Mouse (Mus musculus) megakaryocyte-erythroid progenitor cell, adult 5 weeks (primary cell): ENCODE measurements around the gene Pnp. TPM values are rescaled to one million over a fixed set of nuclear protein-coding genes. Genes with fewer than 3 reads are reported as not detected.

Source experiments
- polyA plus RNA-seq: library from polyadenylated mRNA; stranded (reverse); fragments of >175 nt; gene quantifications from 2 replicates; pipeline ENCODE4 v1.2.3, GENCODE M21; 2012

Gene Pnp
- polyA plus RNA-seq, result 4.1 and 6.2 TPM in 2 replicates

GRCm38 (mm10) chr14:50930754-50931492 lies at the start of gene Pnp, which contains the start of gene Pip4p1:
Pnp (plus strand) TSS chr14:50931082.
Pip4p1 (minus strand) TSS chr14:50930856.

GRCm38 (mm10) chr14:50897374-50897765 lies 33.5 kb upstream of the Pnp start, which contains the start of gene Klhl33:
Klhl33 (minus strand) TSS chr14:50897507.

GRCm38 (mm10) chr14:50924281-50925064 lies 6.4 kb upstream of the Pnp start, which contains the start of the genes Osgep and Apex1:
Osgep (minus strand) TSS chr14:50924893.
Apex1 (plus strand) TSS chr14:50924968.

GRCm38 (mm10) chr14:50943932-50944667 lies 13.2 kb downstream of the Pnp start, which contains the start of gene Gm49342:
Gm49342 (plus strand) TSS chr14:50944517.

GRCm38 (mm10) chr14:50955942-50956508 lies 25.1 kb downstream of the Pnp start, which contains the start of gene Pnp2:
Pnp2 (plus strand) TSS chr14:50955992.

GRCm38 (mm10) chr14:51007152-51007801 lies 76.4 kb downstream of the Pnp start, which contains the start of gene Rnase10:
Rnase10 (plus strand) TSS chr14:51007751.

Other genes with a start within 250 kb of the Pnp start
- gene Olfr747, start 237.9 kb upstream of the Pnp start, polyA plus RNA-seq, result not detected in 2 replicates
- gene Olfr748, start 223.7 kb upstream of the Pnp start, polyA plus RNA-seq, result not detected in 2 replicates
- gene Olfr749, start 186.0 kb upstream of the Pnp start, polyA plus RNA-seq, result not detected in 2 replicates
- gene Ttc5, start 145.6 kb upstream of the Pnp start, polyA plus RNA-seq, result 16.2 and 18.6 TPM in 2 replicates
- gene Ccnb1ip1, start 123.3 kb upstream of the Pnp start, polyA plus RNA-seq, result not detected in 2 replicates
- gene Parp2, start 123.2 kb upstream of the Pnp start, polyA plus RNA-seq, result 5.3 and 6.5 TPM in 2 replicates
- 4.2 and 6.3 TPM in 2 replicates for gene Tep1, start 60.5 kb upstream of the Pnp start, polyA plus RNA-seq
- 0.05 and 0.17 TPM in 2 replicates for gene Klhl33, start 33.6 kb upstream of the Pnp start, polyA plus RNA-seq
- gene Osgep, start 6.2 kb upstream of the Pnp start, polyA plus RNA-seq, result 62.9 and 65.3 TPM in 2 replicates
- gene Apex1, start 6.1 kb upstream of the Pnp start, polyA plus RNA-seq, result 152 and 183 TPM in 2 replicates
- gene Pip4p1, start 226 bp upstream of the Pnp start, polyA plus RNA-seq, result 97.7 and 140 TPM in 2 replicates
- gene Gm49342, start 13.4 kb downstream of the Pnp start, polyA plus RNA-seq, result 3.0 and 6.9 TPM in 2 replicates
- 0.09 and 0.71 TPM in 2 replicates for gene Pnp2, start 24.9 kb downstream of the Pnp start, polyA plus RNA-seq
- gene Rnase10, start 76.7 kb downstream of the Pnp start, polyA plus RNA-seq, result 0.11 TPM in 1 of 2 replicates, not detected in the other
- not detected in 2 replicates for gene Rnase9, start 110.8 kb downstream of the Pnp start, polyA plus RNA-seq
- not detected in 2 replicates for gene Rnase11, start 119.1 kb downstream of the Pnp start, polyA plus RNA-seq
- 0.18 TPM in 1 of 2 replicates, not detected in the other for gene Rnase12, start 126.6 kb downstream of the Pnp start, polyA plus RNA-seq
- gene Olfr750, start 143.4 kb downstream of the Pnp start, polyA plus RNA-seq, result not detected in 2 replicates
- 0.25 and 0.35 TPM in 2 replicates for gene Rnase4, start 160.0 kb downstream of the Pnp start, polyA plus RNA-seq
- gene Ang, start 160.1 kb downstream of the Pnp start, polyA plus RNA-seq, result 0.15 TPM in 1 of 2 replicates, not detected in the other
- gene Eddm3b, start 183.3 kb downstream of the Pnp start, polyA plus RNA-seq, result not detected in 2 replicates
- gene Rnase6, start 192.8 kb downstream of the Pnp start, polyA plus RNA-seq, result 1.7 TPM in 2 replicates
- gene Rnase1, start 215.7 kb downstream of the Pnp start, polyA plus RNA-seq, result not detected in 2 replicates
- not detected in 2 replicates for gene Rnase2b, start 231.2 kb downstream of the Pnp start, polyA plus RNA-seq